Mouse (Mus musculus): ENCODE results near the gene Snrk. TPM values are rescaled to one million over a fixed set of nuclear protein-coding genes. Genes with fewer than 3 reads are reported as not detected.

The Snrk gene
- polyA plus RNA-seq, 1 experiment = 51.2 TPM

- Histone ChIP-seq H3K4me3 (ENCODE audit: insufficient read depth, low read length) (no peak overlapping the region), H3K27ac (ENCODE audit: insufficient read depth, low read length) (no peak overlapping the region), H3K4me1 (ENCODE audit: control insufficient read depth, insufficient read depth, low read length) (peaks cover 4% of the 10 kb centered on the region; the same call in 1 of the 2 replicates)
- TF ChIP-seq CTCF (IDR thresholded peaks at IDR 0.05; ENCODE audit: borderline replicate concordance, insufficient read depth, low read length) (no peak), POLR2A (IDR thresholded peaks at IDR 0.05; ENCODE audit: low read depth, low read length) (no peak)
Observed at GRCm38 (mm10) chr9:122172612-122173186, 55.6 kb downstream of the Snrk start.

GRCm38 (mm10) chr9:122173405-122174233 is 56.6 kb downstream of the Snrk start:
- Histone ChIP-seq H3K4me1 (ENCODE audit: control insufficient read depth, insufficient read depth, low read length) (peaks cover 11% of the 10 kb centered on the region), H3K4me3 (ENCODE audit: insufficient read depth, low read length) (no peak overlapping the region), H3K27ac (ENCODE audit: insufficient read depth, low read length) (no peak overlapping the region)
- TF ChIP-seq POLR2A (IDR thresholded peaks at IDR 0.05; ENCODE audit: low read depth, low read length) (no peak), CTCF (IDR thresholded peaks at IDR 0.05; ENCODE audit: borderline replicate concordance, insufficient read depth, low read length) (no peak)

DNA sequence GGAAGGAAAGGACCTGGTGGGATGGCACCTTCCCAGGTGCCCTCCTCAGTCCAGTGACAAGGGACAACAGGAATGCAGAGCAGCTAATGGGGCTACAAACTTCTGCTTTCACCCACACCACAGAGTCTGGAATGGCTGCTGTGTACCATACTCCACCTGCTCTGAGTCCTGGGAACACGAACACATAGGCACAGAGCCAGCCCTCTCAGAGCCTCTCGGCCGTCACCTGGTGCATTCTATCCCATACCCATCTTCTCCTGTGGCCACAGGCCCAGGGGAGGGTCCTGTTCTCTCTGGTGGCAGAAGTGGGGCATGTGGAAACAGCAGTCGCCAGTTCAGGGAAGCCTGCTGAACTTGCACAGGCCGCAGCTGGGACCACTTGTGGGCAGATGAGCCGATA is 57.7 kb downstream of the Snrk start:
- Histone ChIP-seq H3K4me1 (ENCODE audit: control insufficient read depth, insufficient read depth, low read length) (peaks cover 22% of the 10 kb centered on the region), H3K4me3 (ENCODE audit: insufficient read depth, low read length) (no peak overlapping the region), H3K27ac (ENCODE audit: insufficient read depth, low read length) (no peak overlapping the region)
- TF ChIP-seq POLR2A (IDR thresholded peaks at IDR 0.05; ENCODE audit: low read depth, low read length) (no peak), CTCF (IDR thresholded peaks at IDR 0.05; ENCODE audit: borderline replicate concordance, insufficient read depth, low read length) (no peak)

- H3K4me3 ChIP-seq (ENCODE audit: insufficient read depth, low read length) = no peak overlapping the region
- TF ChIP-seq CTCF (IDR thresholded peaks at IDR 0.05; ENCODE audit: borderline replicate concordance, insufficient read depth, low read length) (no peak), POLR2A (IDR thresholded peaks at IDR 0.05; ENCODE audit: low read depth, low read length) (no peak)
- peaks cover 25% of the 10 kb centered on the region for H3K4me1 ChIP-seq (ENCODE audit: control insufficient read depth, insufficient read depth, low read length)
- peak overlapping the region; percentile 54 for H3K27ac ChIP-seq (ENCODE audit: insufficient read depth, low read length)
Observed at GRCm38 (mm10) chr9:122177256-122178220, 60.5 kb downstream of the Snrk start.

- no peak for TF ChIP-seq CTCF (IDR thresholded peaks at IDR 0.05; ENCODE audit: borderline replicate concordance, insufficient read depth, low read length)
- TF ChIP-seq POLR2A (IDR thresholded peaks at IDR 0.05; ENCODE audit: low read depth, low read length) = no peak
- Histone ChIP-seq H3K4me3 (ENCODE audit: insufficient read depth, low read length) (no peak overlapping the region), H3K27ac (ENCODE audit: insufficient read depth, low read length) (peak overlapping the region; percentile 69), H3K4me1 (ENCODE audit: control insufficient read depth, insufficient read depth, low read length) (peaks cover 25% of the 10 kb centered on the region)
Observed at GRCm38 (mm10) chr9:122178427-122178826, 61.4 kb downstream of the Snrk start.

DNA sequence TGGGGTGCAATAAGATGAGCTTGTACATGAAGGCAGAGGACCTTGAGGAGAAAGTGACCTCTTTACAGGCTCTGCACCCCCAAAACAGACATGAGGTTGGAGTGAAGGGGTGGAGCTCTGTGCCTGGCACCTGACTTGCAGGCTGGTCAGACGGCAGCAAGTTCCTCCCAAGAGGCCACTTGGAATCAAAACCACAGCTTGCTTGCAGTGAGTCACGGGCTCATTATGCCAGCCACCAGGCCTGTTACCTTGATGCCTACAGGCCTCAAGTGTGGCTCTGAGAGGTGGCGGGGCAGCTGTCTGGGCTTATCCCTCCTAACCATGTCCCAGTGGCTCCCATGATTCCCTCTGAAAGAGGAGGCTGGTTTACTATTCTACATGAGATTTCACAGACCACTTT is 63.0 kb downstream of the Snrk start:
- no peak for TF ChIP-seq POLR2A (IDR thresholded peaks at IDR 0.05; ENCODE audit: low read depth, low read length)
- TF ChIP-seq CTCF (IDR thresholded peaks at IDR 0.05; ENCODE audit: borderline replicate concordance, insufficient read depth, low read length) = no peak
- H3K27ac ChIP-seq (ENCODE audit: insufficient read depth, low read length) = no peak overlapping the region
- H3K4me1 ChIP-seq (ENCODE audit: control insufficient read depth, insufficient read depth, low read length) = peaks cover 25% of the 10 kb centered on the region
- H3K4me3 ChIP-seq (ENCODE audit: insufficient read depth, low read length) = no peak overlapping the region

DNA sequence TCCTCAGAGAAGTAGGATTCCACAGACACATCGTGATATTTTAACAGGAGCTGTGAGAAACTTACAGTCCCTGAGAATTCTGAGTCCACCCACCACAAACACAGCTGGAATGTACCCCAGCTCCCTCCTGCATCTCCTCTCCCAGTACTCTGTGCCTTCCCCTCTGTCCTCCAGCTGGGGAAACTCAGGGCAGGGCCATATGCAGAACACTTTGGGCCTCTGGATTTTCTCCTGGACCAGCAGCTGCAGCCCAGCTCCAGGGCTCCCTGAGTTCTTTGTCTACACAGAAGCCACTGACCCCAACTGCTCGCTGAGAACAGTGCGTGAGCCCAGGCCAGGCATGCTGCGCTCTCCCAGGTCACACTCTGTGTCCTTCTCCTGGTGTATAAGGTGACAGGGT is 66.0 kb downstream of the Snrk start:
- Histone ChIP-seq H3K4me1 (ENCODE audit: control insufficient read depth, insufficient read depth, low read length) (peaks cover 18% of the 10 kb centered on the region), H3K27ac (ENCODE audit: insufficient read depth, low read length) (no peak overlapping the region), H3K4me3 (ENCODE audit: insufficient read depth, low read length) (no peak overlapping the region)
- TF ChIP-seq CTCF (IDR thresholded peaks at IDR 0.05; ENCODE audit: borderline replicate concordance, insufficient read depth, low read length) = no peak
- no peak for TF ChIP-seq POLR2A (IDR thresholded peaks at IDR 0.05; ENCODE audit: low read depth, low read length)

DNA sequence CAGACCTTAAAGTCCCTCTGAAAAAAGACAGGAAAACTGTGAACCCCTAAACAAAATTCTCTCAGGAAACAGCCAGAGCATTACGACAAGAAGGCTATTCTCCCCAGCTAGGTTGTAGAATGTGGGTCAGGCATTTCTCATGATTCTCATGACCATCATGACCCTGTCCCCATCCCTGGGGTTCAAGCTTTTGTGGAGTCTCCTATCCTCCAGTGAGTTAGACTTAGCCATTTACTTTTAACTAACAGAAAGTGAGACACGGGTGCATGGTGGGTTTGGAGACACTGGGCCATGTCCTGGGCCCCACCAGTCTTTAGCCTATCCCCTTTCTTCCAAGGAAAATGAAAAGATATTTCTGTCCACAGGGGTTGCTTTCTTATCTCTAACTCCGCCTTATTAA is 67.3 kb downstream of the Snrk start:
- TF ChIP-seq POLR2A (IDR thresholded peaks at IDR 0.05; ENCODE audit: low read depth, low read length) (no peak), CTCF (IDR thresholded peaks at IDR 0.05; ENCODE audit: borderline replicate concordance, insufficient read depth, low read length) (no peak)
- peaks cover 7% of the 10 kb centered on the region for H3K4me1 ChIP-seq (ENCODE audit: control insufficient read depth, insufficient read depth, low read length)
- no peak overlapping the region for H3K27ac ChIP-seq (ENCODE audit: insufficient read depth, low read length)
- no peak overlapping the region for H3K4me3 ChIP-seq (ENCODE audit: insufficient read depth, low read length)

DNA sequence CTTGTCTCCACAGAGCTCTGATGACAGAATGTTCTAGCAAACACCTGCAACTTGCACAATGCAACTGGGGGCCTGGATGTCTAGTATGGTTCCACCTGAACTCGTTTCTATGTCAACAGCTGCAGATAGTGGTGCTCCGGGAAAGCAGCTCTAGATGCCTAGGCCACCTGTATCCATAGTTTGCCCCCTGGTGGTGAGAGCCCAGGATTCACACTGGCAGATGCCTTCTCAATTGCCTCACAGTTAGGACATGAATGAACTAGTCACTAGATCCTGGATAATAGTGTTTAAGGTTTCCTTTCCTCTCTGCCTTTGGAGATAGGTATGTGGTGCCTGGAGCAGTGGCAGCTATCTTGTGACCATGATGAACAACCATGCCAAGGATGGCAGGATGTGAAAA is 68.0 kb downstream of the Snrk start:
- TF ChIP-seq POLR2A (IDR thresholded peaks at IDR 0.05; ENCODE audit: low read depth, low read length) = no peak
- peak; percentile 67; the same call in 1 of the 2 replicates for TF ChIP-seq CTCF (IDR thresholded peaks at IDR 0.05; ENCODE audit: borderline replicate concordance, insufficient read depth, low read length)
- no peaks in the 10 kb centered on the region for H3K4me1 ChIP-seq (ENCODE audit: control insufficient read depth, insufficient read depth, low read length)
- no peak overlapping the region for H3K27ac ChIP-seq (ENCODE audit: insufficient read depth, low read length)
- H3K4me3 ChIP-seq (ENCODE audit: insufficient read depth, low read length) = no peak overlapping the region
